Mouse (Mus musculus) kidney, adult 2 months (tissue): ENCODE results near the gene Rangrf.
"Not testable (repeated sequence)": the region's sequence is repeated elsewhere in the genome, so short reads cannot be mapped to it uniquely, and the experiment has no call there.

ENCODE experiments used
- CTCF ChIP-seq: fragments of 200-500 bp; conservative IDR thresholded peaks from 2 replicates; pipeline ENCODE4 v1.5.1; 2011; ENCODE audit warnings: low read depth, mild to moderate bottlenecking, control low read depth, low read length, moderate library complexity, mixed read lengths; ENCODE audit not compliant: insufficient read depth, insufficient read length
- POLR2A ChIP-seq: fragments of 200-500 bp; IDR thresholded peaks from one replicate; pipeline ENCODE4 v1.6.1; 2011; ENCODE audit warnings: low read depth, low read length, control low read depth

GRCm38 (mm10) chr11:68962159-68962558 is 12.8 kb downstream of the Rangrf start:
- TF ChIP-seq CTCF, POLR2A: not testable (repeated sequence)
